Mouse (Mus musculus) kidney, postnatal 10 days (tissue): Measurements from ENCODE around the gene Mfsd4b3.
"Not testable (repeated sequence)": the region's sequence is repeated elsewhere in the genome, so short reads cannot be mapped to it uniquely, and the experiment has no call there.

Experiments used
- DNase-seq: peaks from one replicate; pipeline ENCODE4 v3.0.0; 2021; ENCODE audit warnings: mixed read lengths

Mfsd4b3 gene

DNA sequence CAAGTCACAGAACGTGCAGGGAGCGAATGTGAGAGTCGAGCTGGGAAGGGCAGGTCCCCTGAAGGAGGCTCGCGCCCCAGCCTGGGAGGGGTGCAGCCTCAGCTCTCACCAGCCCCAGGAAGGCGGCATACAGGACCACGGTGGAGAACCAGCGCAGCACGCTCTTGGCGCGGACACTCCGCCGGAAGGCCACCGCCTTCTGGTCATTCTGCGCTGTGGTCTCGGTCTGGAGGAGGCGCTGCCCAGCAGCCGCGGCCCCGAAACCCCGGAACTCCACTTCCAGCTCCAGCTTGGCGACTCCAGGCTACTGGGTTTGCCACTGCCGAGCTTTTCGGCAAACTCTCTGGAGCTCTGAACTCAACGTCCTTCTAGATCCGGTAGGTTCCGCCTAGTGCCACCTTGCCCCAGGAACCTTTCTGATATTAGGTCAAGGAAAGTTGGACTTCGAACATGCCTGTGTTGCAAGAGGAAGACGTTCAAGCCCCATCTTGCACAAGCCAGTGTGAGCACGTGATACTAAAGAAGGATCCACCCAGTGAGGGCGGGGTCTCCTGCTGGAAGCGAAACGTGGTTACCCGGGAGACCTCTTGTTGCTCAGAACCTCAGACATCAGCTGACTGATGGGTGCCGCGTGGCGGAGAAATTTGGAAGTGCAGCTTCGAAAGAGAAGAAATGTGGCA is at the start of gene Mfsd4b3:
Gene Mfsd4b3 (minus strand): TSS at position 393 of the 680 bp plus-strand sequence.
- peak; percentile 96 for DNase-seq

DNA sequence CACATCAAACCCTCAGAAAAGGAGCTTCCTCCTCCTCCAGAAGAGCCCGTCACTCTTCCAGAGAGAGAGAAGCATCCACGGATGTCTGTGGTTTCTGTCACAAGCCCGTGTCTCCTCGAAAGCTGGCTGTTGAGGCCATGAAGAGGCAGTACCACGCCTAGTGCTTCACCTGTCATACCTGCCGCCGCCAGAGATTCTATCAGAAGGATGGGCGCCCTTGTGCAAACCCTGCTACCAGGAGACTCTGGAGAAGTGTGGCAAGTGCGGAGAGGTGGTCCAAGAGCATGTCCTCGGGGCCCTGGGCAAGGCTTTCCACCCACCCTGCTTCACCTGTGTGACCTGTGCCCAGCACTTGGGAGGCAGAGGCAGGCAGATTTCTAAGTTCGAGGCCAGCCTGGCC is 49.6 kb upstream of the Mfsd4b3 start:
- DNase-seq = no peak

DNA sequence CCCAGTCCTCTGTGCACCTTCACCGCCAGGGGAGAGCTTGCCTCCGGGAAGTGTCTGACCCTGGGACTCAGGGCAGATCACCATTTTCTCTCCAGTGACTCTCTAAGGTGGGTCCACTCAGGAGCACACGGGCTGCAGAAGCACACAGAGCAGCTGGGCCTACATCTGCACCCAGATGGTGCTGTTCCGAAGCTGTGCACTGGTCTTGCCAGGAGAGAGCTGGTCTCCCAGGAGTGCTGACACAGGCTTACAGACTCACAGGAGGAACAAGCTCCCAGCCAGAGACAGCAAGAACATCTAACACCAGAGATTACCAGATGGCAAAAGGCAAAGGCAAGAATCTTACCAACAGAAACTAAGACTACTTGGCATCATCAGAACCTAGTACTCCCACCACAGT is 48.9 kb upstream of the Mfsd4b3 start:
- DNase-seq = not testable (repeated sequence)

DNA sequence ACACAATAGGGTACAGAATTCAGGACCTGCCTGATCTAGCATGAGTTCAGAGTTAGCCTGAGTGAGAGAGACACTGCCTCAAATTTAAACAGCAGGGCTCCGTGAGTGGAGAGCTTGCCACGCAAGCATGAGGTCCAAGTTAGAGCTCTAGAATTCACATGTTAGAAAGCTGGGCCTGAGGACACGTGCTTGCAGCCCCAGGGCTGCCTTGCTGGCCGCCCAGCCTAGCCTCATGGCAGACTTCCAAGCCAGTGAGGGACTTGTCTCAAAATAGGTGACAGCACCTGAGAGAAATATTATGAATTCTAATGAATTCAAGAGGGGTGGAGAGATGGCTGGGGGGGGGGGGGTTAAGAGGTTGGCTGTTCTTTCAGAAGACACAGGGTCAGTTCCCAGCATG is 48.0 kb upstream of the Mfsd4b3 start:
- no peak for DNase-seq

DNA sequence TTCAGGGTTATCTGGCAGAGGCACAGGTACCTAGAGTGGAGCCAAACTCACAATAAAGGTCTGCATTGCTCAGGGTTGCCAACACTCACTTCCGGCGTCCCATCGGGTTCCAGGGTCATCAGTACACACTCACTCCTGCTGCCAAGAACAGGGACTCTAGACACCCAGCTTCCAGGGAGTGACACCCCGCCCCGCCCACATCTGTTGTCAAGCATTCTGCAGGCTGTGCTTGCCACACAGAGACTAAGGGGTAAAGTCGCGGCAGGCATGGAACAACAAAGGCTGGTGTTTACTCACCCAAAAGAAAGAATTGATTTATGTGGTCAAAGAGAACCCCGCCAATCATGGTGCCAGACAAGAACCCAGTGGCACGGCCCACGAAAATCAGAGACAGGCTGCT is 47.0 kb upstream of the Mfsd4b3 start:
- no peak for DNase-seq

- no peak for DNase-seq
These were observed 40.8 kb upstream of the Mfsd4b3 start for GRCm38 (mm10) chr10:40000746-40001145.

- peak; percentile 53 for DNase-seq
These were observed 31.2 kb upstream of the Mfsd4b3 start for GRCm38 (mm10) chr10:39991155-39991554.

DNA sequence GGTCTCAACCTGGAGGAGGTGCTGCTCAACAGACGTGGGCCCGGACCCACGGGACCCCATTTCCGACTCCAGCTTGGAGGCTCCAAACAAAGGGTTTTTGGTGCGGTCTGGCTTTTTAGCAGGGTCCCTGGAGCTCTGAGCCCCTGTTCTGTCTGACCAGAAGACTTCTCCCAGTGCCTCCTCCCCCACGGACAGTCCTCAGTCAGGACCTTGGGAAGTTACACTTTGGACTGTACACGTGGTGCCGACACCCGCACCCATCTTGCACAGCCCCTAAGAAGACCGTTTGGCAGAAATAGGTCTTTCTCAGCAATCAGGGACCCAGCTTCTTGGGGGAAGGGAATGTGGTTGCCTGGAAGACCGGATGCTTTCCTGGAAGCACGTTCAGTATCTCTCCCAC is 26.5 kb upstream of the Mfsd4b3 start, which contains the start of gene Mfsd4b5:
Gene Mfsd4b5 (minus strand): TSS at position 181 of the 400 bp plus-strand sequence.
- peak; percentile 67 for DNase-seq

- DNase-seq = peak; percentile 67
These were observed 22.7 kb upstream of the Mfsd4b3 start for GRCm38 (mm10) chr10:39982604-39983003.

DNA sequence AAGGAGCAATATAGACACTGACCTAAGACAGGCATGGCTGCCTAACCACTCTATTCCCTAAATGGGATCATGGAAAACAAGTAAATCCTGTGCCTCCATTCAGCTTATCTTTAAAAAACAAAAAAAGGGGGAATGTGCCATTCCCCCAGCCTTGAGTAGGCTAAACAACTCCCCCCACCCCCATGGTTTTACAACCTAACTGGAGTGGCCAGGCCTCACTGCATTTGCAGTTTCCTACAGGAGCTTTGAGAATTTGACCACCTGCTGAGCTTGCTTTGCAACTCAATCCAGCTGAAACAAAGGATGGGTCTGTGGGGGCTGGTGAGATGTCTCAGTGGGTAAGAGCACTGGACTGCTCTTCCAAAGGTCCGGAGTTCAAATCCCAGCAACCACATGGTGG is 18.3 kb upstream of the Mfsd4b3 start:
- DNase-seq = no peak

DNA sequence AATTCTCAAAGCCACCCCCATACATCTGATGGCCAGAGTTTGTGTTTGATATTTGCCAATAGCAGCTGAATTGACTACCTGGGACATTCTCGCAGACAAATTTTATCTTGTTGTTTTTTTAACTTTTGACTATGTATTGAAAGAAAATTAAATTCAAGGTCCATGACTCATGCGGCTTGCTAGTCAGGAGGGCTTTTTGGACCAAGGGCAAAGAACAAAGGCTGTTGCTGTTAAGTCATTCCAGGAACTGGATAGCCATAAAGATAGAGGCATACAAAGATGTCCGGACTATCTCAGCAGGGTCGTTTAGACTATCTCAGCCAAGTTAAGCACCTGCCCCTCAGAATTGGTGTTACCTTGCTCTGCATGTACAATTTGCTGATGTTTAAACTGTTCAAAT is 17.4 kb upstream of the Mfsd4b3 start:
- no peak for DNase-seq

GRCm38 (mm10) chr10:39975771-39976170 is 15.8 kb upstream of the Mfsd4b3 start:
- DNase-seq = no peak

DNA sequence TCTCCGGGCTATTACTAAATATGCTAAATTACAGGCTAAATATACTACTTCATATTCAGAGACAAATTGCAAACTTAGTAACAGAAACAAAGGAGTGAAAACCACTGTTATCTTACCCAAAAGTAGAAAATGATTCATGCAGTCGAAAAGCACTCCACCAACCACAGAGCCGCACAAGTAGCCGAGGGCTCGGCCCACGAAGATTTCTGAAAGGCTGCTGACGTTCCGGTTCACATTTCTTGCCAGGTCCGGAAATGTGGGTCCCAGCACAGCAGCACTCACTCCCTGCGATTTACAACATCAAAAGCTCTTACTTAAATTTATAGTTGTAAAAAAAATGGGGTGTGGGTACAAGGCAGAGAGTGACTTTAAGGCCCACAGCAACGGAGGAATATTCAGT is 15.0 kb upstream of the Mfsd4b3 start:
- DNase-seq = no peak

DNA sequence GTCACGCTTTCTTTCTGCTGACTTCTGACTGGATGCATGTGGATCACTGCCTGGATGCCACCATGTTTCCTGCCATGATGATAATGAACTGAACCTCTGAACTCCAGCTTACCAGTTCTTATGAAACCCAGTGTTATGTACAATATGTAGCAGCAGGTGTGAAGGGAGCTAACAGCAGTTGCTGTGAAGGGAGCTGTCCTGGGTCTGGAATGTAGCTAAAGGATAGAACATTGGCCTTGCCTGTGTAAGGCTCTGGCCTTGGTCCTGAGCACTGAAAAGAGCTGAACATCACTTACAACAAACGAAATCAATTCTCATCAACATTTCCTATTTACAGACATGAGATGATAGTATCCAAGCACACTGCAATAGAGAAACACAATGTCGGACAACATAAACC is 7.6 kb upstream of the Mfsd4b3 start:
- peak; percentile 55 for DNase-seq

GRCm38 (mm10) chr10:39961906-39962305 is 2.0 kb upstream of the Mfsd4b3 start:
- no peak for DNase-seq

DNA sequence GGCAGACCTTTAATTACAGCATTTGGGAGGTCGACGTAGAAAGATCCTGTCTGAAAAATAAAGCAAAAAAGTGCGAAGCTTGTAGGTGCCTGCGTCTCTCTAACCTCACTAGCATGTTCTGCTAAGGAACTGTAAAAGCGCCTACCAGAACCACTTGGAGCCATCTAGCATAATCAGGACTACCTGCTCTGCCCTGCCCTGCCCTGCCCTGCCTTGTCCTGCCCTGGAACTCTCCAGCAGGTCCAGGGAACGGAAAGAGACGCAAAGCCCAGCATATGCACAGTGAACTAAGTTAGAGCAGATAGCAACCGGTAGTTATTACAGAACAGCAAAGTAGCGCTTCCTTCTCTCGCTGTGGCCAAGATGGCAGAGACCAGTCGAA is 479 bp upstream of the Mfsd4b3 start:
- no peak for DNase-seq

DNA sequence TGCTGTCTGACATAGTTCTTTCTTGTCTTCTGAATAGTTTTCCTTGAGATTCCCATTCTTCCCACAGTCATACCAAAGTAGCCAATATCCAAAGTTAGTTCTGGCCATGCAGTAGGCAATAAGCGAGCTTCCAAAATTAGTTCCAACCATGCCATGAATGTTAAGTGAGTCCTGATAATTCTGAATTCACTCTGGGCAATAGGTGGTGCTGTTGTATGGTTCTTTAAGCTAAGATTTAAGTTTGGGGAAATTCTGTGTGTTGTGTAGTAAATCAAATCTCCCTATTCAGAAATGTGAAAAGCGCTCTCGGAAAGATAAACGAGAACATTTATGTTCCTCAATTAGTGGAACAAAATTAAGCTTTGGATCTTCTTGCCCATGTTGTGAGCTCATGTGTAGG is 1.7 kb downstream of the Mfsd4b3 start:
- no peak for DNase-seq

- DNase-seq = peak; percentile 61
These were observed 3.5 kb downstream of the Mfsd4b3 start for GRCm38 (mm10) chr10:39956340-39956878.

DNA sequence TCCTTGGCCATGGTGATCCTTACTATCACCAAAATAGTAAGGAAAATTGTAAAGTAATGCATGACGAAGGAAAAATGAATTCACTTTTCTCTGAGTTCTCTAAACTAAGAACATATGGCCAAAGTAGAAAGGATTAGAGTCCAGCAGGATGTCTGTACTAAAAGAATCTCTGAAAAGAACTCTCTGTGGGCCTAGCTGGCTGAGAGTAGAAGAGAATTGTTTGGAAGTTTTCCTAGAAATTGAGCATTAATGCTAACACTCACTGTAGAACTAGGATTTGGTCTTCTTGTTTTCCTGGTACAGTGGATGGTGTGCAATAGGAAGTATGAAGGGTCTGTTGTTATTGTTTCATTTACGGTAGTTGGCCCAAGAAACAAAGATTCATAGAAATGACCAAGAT is 4.8 kb downstream of the Mfsd4b3 start:
- no peak for DNase-seq

DNA sequence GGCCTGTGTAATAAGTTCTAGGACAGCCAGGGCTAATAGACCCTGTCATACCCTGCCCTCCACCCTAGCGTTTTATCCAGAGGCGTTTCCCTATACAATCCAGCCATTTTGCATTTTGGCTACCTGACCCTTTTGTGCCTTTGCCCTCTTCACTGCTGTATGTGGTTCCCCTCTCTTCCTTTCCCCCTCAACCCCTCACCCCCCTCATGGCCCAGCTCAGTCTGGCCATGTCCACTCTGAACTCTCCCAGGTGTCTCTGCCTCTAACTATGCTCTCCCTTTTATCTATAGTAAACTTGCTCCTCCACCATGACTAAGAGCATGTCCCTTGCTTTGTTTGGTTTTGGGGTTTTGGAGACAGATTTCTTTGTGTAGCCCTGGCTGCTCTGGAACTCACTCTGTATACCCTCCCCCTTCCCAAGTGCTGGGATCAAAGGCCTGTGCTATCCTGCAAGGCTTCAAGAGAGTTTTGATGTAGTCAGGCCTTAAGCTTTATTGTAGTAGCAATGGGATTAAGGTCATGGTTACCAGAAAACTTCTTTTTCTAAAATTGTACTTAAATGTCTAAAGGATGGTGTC is 10.5 kb downstream of the Mfsd4b3 start:
- no peak for DNase-seq

DNA sequence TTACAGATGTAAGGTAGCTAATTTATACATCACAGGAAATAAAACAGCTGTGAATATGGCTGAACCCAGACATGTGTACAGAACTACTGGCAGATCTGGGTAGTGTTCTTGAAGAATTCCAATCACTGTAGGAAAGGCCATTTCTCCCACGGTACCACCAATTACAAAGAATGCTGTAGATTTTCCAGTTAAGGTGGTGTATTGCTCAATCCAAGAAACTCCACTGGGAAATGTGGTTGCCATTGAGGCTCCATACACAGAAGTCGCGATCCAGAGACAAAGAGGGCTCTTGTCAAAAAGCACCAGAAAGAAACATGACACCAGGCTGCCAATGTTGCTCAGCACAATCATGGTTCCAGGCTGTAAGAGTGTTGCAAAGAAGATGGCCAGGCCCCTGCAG is 12.8 kb downstream of the Mfsd4b3 start:
- not testable (repeated sequence) for DNase-seq

GRCm38 (mm10) chr10:39936553-39936952 is 23.4 kb downstream of the Mfsd4b3 start:
- DNase-seq = no peak

- peak; percentile 56 for DNase-seq
These were observed 33.3 kb downstream of the Mfsd4b3 start, which contains the start of gene Mfsd4b2 for GRCm38 (mm10) chr10:39926616-39927139. Gene Mfsd4b2, minus strand, starts transcription at chr10:39926923.

GRCm38 (mm10) chr10:39924556-39924955 is 35.4 kb downstream of the Mfsd4b3 start:
- not testable (repeated sequence) for DNase-seq
